Mouse (Mus musculus): ENCODE results near the gene Acyp2. TPM values are rescaled to one million over a fixed set of nuclear protein-coding genes. Genes with fewer than 3 reads are reported as not detected.

Acyp2 gene
- polyA plus RNA-seq, 1 experiment from 2014 or later, result 33.5 TPM

DNA sequence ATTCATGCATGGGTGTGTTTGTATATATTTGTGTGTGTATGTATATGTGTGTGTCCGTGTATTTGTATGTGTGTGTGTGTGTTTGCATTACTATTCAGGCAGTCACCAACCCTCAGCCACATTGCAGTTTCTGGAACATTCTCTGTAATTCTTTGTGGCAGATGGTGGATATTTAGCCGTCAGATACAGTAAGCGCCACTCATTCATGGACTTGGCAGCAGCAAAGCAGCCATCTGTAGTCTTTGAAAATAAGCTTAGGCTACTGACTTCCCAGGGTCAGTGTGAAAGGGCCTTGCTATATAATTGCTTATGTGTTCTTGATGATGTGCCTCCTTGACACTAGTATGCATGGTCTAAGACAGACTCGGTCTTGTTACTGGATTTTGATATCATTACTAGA, 141.2 kb downstream of the Acyp2 start:
- ATAC-seq (ENCODE audit: low read depth), result no peak
- WGBS, result 74% methylated on average over 4 of the region's 4 CpGs
- no peak overlapping the region for H3K9ac ChIP-seq (ENCODE audit: low read length)
- no peaks in the 10 kb centered on the region for H3K4me1 ChIP-seq (replicated peaks; ENCODE audit: control insufficient read depth, insufficient read depth, low read length)
- no peaks in the 10 kb centered on the region for H3K36me3 ChIP-seq (ENCODE audit: control insufficient read depth, insufficient read depth, low read length)
- no peaks in the 10 kb centered on the region for H3K9me3 ChIP-seq (ENCODE audit: control insufficient read depth, low read length)
- H3K27me3 ChIP-seq (ENCODE audit: control insufficient read depth, insufficient read depth, low read depth, low read length), result no peaks in the 10 kb centered on the region
- no peak overlapping the region for H3K4me2 ChIP-seq (ENCODE audit: low read depth, low read length)
- H3K27ac ChIP-seq (ENCODE audit: low read length), result no peak overlapping the region
- no peak overlapping the region for H3K4me3 ChIP-seq (ENCODE audit: low read length)

DNA sequence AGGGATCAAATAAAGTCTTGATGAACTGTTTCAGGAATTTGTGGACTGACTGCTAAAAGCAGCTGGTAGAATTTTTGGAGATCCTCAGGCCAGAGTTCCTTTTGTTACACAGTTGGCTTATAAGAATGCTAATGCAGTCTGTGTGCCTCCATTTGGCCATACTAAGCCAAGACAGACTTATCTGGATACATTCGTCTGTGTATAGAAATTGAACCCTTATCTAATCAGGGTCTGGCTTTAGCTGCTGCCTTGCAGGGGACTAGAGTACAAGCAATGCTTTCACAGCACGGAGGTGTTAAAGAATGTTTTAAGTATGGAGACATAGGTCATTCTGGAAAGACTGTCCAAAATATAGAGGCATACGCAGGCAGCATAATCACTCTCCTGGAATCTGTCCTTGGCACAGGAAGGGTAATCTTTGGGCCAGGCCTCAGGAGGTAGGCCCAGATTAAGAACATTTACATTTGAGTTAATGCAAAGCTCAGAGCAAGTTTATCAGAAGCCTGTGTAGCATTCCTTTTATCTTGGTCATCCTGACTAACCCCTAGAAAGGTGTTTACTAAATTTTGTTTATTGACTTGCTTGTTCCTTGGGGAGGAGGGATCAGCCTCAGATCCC, 150.5 kb downstream of the Acyp2 start:
- no peaks in the 10 kb centered on the region for H3K27me3 ChIP-seq (ENCODE audit: control insufficient read depth, insufficient read depth, low read depth, low read length)
- H3K4me2 ChIP-seq (ENCODE audit: low read depth, low read length), result no peak overlapping the region
- H3K4me3 ChIP-seq (ENCODE audit: low read length), result no peak overlapping the region
- no peak overlapping the region for H3K27ac ChIP-seq (ENCODE audit: low read length)
- ATAC-seq (ENCODE audit: low read depth), result no peak
- H3K36me3 ChIP-seq (ENCODE audit: control insufficient read depth, insufficient read depth, low read length), result no peaks in the 10 kb centered on the region
- H3K9me3 ChIP-seq (ENCODE audit: control insufficient read depth, low read length), result no peaks in the 10 kb centered on the region; the same call in 1 of the 2 replicates
- WGBS, result 31% methylated on average over 3 of the region's 3 CpGs
- no peaks in the 10 kb centered on the region for H3K4me1 ChIP-seq (replicated peaks; ENCODE audit: control insufficient read depth, insufficient read depth, low read length)
- H3K9ac ChIP-seq (ENCODE audit: low read length), result no peak overlapping the region

DNA sequence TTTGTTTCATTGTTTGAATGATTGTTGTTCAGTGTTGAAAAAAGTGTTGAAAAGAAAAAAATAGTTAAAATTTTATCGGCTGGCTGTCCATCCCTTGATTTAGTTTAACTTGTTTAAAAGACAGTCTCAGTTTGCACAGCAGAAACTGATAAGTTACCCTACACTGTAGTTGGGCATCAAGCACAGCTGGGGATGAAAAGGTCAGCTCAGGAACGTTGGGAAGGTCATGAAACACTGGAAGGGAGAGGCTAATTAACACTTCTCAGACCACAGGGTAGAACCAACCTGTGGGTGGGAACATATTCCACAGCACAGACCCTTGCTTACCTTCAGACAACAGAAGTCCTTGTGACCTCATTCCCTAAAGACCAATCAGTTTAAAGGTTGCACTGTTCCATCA, 152.2 kb downstream of the Acyp2 start:
- ATAC-seq (ENCODE audit: low read depth), result no peak
- no peak overlapping the region for H3K4me3 ChIP-seq (ENCODE audit: low read length)
- no peaks in the 10 kb centered on the region for H3K4me1 ChIP-seq (replicated peaks; ENCODE audit: control insufficient read depth, insufficient read depth, low read length)
- H3K4me2 ChIP-seq (ENCODE audit: low read depth, low read length), result no peak overlapping the region
- no peak overlapping the region for H3K9ac ChIP-seq (ENCODE audit: low read length)
- no peaks in the 10 kb centered on the region; the same call in 1 of the 2 replicates for H3K9me3 ChIP-seq (ENCODE audit: control insufficient read depth, low read length)
- 53% methylated on average over 2 of the region's 2 CpGs for WGBS
- H3K27me3 ChIP-seq (ENCODE audit: control insufficient read depth, insufficient read depth, low read depth, low read length), result no peaks in the 10 kb centered on the region
- H3K27ac ChIP-seq (ENCODE audit: low read length), result no peak overlapping the region
- H3K36me3 ChIP-seq (ENCODE audit: control insufficient read depth, insufficient read depth, low read length), result no peaks in the 10 kb centered on the region

DNA sequence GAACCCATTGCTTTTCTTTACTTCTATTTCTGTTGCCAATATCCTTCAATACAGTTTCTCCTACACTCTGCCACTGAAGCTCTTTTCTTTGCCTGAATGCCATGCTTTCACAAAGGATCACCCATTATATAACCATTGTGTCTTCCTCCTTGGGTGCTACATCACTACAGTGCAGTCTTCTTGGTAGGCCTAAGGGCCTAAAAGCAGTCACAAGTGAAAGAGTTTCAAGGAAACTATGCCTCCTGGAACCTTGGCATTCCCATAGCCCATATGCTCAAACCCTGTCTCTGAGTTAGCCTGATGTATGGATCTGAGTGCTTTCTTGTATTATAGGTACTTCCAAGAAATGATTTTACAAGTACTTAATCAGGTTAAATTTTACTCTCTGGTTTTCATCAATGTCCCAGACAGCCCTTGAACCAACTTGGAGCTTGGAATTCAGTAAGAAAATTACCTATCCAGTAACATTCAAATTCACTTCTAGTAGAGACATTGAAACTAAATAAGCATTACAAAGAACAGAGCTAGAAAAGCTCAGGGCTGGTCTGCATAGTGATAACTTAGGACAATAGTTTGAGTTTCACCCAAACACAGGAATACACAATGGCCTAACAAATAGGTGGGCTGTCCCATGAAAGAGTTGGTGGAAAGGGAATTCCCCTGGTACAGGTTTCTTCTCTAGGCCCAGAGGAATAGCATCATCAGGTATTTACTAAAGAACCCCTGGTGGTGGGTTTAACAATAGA, 157.7 kb downstream of the Acyp2 start:
- H3K4me1 ChIP-seq (replicated peaks; ENCODE audit: control insufficient read depth, insufficient read depth, low read length), result no peaks in the 10 kb centered on the region
- H3K27ac ChIP-seq (ENCODE audit: low read length), result no peak overlapping the region
- H3K9ac ChIP-seq (ENCODE audit: low read length), result no peak overlapping the region
- H3K27me3 ChIP-seq (ENCODE audit: control insufficient read depth, insufficient read depth, low read depth, low read length), result no peaks in the 10 kb centered on the region
- H3K4me3 ChIP-seq (ENCODE audit: low read length), result no peak overlapping the region
- no peak overlapping the region for H3K4me2 ChIP-seq (ENCODE audit: low read depth, low read length)
- no peak for ATAC-seq (ENCODE audit: low read depth)
- no peaks in the 10 kb centered on the region; the same call in 1 of the 2 replicates for H3K9me3 ChIP-seq (ENCODE audit: control insufficient read depth, low read length)
- no peaks in the 10 kb centered on the region for H3K36me3 ChIP-seq (ENCODE audit: control insufficient read depth, insufficient read depth, low read length)

DNA sequence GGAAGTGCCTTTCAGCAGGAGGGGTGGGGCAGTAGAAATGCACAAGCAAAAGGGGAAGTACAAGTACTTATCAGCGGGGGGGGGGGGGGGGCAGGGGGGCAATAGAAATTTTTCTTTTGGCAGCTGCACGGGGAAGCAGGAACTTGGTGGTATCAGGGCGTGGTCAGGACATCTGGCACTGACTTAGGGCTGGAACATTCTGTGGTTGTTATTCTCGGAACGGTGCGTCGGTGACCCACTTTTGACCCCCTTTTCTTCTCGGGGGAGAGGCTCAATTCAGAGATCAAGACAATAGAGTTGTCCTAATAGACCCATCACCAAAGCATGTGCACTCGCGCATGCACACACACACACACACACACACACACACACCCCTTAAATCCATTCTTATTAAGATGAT, 161.2 kb downstream of the Acyp2 start:
- Histone ChIP-seq H3K27ac (ENCODE audit: low read length) (no peak overlapping the region), H3K4me3 (ENCODE audit: low read length) (no peak overlapping the region), H3K4me2 (ENCODE audit: low read depth, low read length) (no peak overlapping the region), H3K9ac (ENCODE audit: low read length) (no peak overlapping the region), H3K36me3 (ENCODE audit: control insufficient read depth, insufficient read depth, low read length) (no peaks in the 10 kb centered on the region), H3K4me1 (replicated peaks; ENCODE audit: control insufficient read depth, insufficient read depth, low read length) (no peaks in the 10 kb centered on the region), H3K27me3 (ENCODE audit: control insufficient read depth, insufficient read depth, low read depth, low read length) (no peaks in the 10 kb centered on the region), H3K9me3 (ENCODE audit: control insufficient read depth, low read length) (no peaks in the 10 kb centered on the region)
- ATAC-seq (ENCODE audit: low read depth), result no peak
- WGBS, result 83% methylated on average over 9 of the region's 10 CpGs

DNA sequence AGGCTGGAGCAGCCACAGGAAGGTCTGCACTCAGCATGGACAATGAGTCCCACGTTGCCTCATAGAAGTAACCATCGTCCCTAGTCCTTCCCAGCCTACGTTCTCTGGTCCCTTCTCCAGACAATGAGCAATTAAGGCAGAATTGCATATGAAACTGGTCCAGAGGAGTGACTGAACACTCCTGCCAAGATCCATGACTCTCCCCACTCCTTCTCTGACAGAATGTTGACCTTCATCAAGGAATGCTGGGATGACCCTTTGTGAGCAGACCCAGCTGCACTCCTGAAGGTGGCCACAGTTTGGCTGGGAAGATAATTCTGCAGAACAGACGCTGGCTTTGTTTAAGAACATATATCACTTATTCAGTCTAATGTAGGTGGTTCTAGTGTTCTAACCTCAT, 166.1 kb downstream of the Acyp2 start:
- 77% methylated on average over 4 of the region's 4 CpGs for WGBS
- Histone ChIP-seq H3K27ac (ENCODE audit: low read length) (no peak overlapping the region), H3K36me3 (ENCODE audit: control insufficient read depth, insufficient read depth, low read length) (no peaks in the 10 kb centered on the region), H3K9ac (ENCODE audit: low read length) (no peak overlapping the region), H3K27me3 (ENCODE audit: control insufficient read depth, insufficient read depth, low read depth, low read length) (no peaks in the 10 kb centered on the region), H3K4me1 (replicated peaks; ENCODE audit: control insufficient read depth, insufficient read depth, low read length) (no peaks in the 10 kb centered on the region), H3K9me3 (ENCODE audit: control insufficient read depth, low read length) (no peaks in the 10 kb centered on the region), H3K4me2 (ENCODE audit: low read depth, low read length) (no peak overlapping the region), H3K4me3 (ENCODE audit: low read length) (no peak overlapping the region)
- ATAC-seq (ENCODE audit: low read depth), result no peak

DNA sequence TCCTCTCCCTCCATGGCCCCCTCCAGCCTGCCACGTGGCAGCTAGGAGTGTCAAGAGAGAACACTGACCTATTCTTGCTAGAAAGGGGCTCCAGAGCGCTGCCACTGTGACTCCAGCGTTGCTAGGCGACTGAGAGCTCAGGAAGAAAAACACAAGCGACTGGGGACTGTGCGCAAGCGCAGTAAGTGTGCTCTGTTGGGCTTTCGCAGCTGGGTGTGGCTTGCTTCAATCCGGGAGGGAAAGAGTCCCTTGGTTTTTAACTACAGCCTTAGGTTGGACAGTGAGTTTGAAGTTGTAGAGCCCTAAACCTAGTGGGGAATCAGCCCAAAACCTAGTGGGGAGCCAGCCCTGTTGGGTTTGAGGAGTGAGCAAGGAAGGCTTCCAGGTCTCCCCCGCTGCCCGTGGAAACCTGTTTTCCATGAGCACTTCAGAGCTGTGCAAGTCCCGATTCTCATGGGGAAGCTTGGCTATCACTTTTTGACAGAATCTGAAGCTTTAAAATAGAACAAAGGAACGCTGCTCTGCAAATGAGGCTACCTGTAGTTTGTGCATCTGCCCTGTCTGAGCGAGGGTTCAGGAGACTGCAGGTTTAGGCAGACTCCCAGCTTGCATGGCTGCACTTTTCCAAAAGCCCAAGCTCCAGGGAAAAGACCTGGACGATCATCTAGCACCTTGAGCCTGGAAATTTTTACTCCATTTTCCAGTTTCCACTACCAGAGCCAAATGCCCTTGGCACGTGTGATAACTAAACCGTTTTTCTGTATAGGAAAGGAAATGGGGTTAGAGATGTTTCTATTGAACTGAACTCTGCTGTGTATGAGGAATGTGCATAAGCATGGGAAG, 177.4 kb downstream of the Acyp2 start, which contains the start of gene 4930505A04Rik:
Gene 4930505A04Rik, minus strand, starts transcription at position 77 of the 843 bp plus-strand sequence.
- H3K9me3 ChIP-seq (ENCODE audit: control insufficient read depth, low read length), result no peaks in the 10 kb centered on the region
- H3K27ac ChIP-seq (ENCODE audit: low read length), result peak within 1 kb of the TSS; percentile 73
- H3K27me3 ChIP-seq (ENCODE audit: control insufficient read depth, insufficient read depth, low read depth, low read length), result no peaks in the 10 kb centered on the region
- no peaks in the 10 kb centered on the region for H3K36me3 ChIP-seq (ENCODE audit: control insufficient read depth, insufficient read depth, low read length)
- peaks cover 4% of the 10 kb centered on the region; the same call in 1 of the 2 replicates for H3K4me1 ChIP-seq (replicated peaks; ENCODE audit: control insufficient read depth, insufficient read depth, low read length)
- peak within 1 kb of the TSS; percentile 48 for H3K4me3 ChIP-seq (ENCODE audit: low read length)
- peak within 1 kb of the TSS; percentile 64 for H3K4me2 ChIP-seq (ENCODE audit: low read depth, low read length)
- WGBS, result 3% methylated on average over 17 of the region's 17 CpGs
- H3K9ac ChIP-seq (ENCODE audit: low read length), result peak within 1 kb of the TSS; percentile 66
- peak; percentile 98 for ATAC-seq (ENCODE audit: low read depth)

DNA sequence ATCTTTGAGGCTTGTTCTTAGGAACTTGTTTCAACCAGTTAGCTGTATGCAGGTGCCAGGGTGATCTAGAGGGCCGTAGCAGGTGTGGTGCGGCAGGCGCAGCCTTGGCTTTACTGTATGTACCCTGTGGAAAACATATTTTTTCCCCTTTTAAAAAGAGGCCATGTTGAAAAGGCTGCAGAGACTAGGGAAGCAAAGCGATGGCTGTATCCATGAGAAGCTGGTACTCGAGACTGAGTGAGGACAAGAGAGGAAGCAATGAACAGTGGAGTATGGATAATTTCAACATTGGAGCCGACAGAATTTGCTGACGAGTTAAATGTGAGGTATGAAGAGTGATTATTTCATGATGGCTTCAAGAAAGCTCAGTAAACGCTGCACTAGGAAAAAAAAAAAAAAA, 178.2 kb downstream of the Acyp2 start:
- Histone ChIP-seq H3K4me3 (ENCODE audit: low read length) (peak overlapping the region; percentile 48), H3K4me2 (ENCODE audit: low read depth, low read length) (peak overlapping the region; percentile 64), H3K4me1 (replicated peaks; ENCODE audit: control insufficient read depth, insufficient read depth, low read length) (peaks cover 4% of the 10 kb centered on the region; the same call in 1 of the 2 replicates), H3K9ac (ENCODE audit: low read length) (peak overlapping the region; percentile 66; the same call in 1 of the 2 replicates), H3K27ac (ENCODE audit: low read length) (no peak overlapping the region; the same call in 1 of the 2 replicates), H3K9me3 (ENCODE audit: control insufficient read depth, low read length) (no peaks in the 10 kb centered on the region), H3K27me3 (ENCODE audit: control insufficient read depth, insufficient read depth, low read depth, low read length) (no peaks in the 10 kb centered on the region), H3K36me3 (ENCODE audit: control insufficient read depth, insufficient read depth, low read length) (no peaks in the 10 kb centered on the region)
- ATAC-seq (ENCODE audit: low read depth), result 0 out of 2 replicates have a peak, but pooled peaks have one; percentile 12
- 52% methylated on average over 8 of the region's 8 CpGs for WGBS

Data from lung, embryonic 16.5 days (tissue).